Mouse (Mus musculus) activated CD4-positive, CD25-positive, alpha-beta regulatory T cell, adult 4 months (primary cell): ENCODE measurements around the gene Cul5. TPM values are rescaled to one million over a fixed set of nuclear protein-coding genes. Genes with fewer than 3 reads are reported as not detected.

Experiments
- ATAC-seq: one replicate; pipeline ENCODE4 v1.8.0; 2017
- polyA plus RNA-seq, 2 experiments: library from polyadenylated mRNA; unstranded; fragments of 100-300 nt; shearing (Covaris generic); gene quantifications; one replicate each; pipeline ENCODE4 v1.2.1; 2017

Cul5 gene
- polyA plus RNA-seq, 2 experiments from 2014 or later, result 36.2 to 36.4 TPM

GRCm38 (mm10) chr9:53607192-53607591 is 62.6 kb downstream of the Cul5 start:
- ATAC-seq, result no peak

GRCm38 (mm10) chr9:53604954-53605353 is 64.9 kb downstream of the Cul5 start:
- ATAC-seq, result no peak

- ATAC-seq, result no peak
Measured at GRCm38 (mm10) chr9:53603849-53604248, 66.0 kb downstream of the Cul5 start.

GRCm38 (mm10) chr9:53603384-53603783 is 66.4 kb downstream of the Cul5 start:
- ATAC-seq, result peak; percentile 88

GRCm38 (mm10) chr9:53601541-53601940 is 68.3 kb downstream of the Cul5 start:
- ATAC-seq, result no peak

- no peak for ATAC-seq
Measured at GRCm38 (mm10) chr9:53598631-53599030, 71.2 kb downstream of the Cul5 start.

GRCm38 (mm10) chr9:53596971-53597600 is 72.7 kb downstream of the Cul5 start:
- no peak for ATAC-seq

- peak; percentile 77 for ATAC-seq
Measured at GRCm38 (mm10) chr9:53594764-53595163, 75.0 kb downstream of the Cul5 start.

- no peak for ATAC-seq
Measured at GRCm38 (mm10) chr9:53581870-53582269, 87.9 kb downstream of the Cul5 start.

- no peak for ATAC-seq
Measured at GRCm38 (mm10) chr9:53575721-53576120, 94.1 kb downstream of the Cul5 start.

- no peak for ATAC-seq
Measured at GRCm38 (mm10) chr9:53572516-53573307, 97.1 kb downstream of the Cul5 start.

GRCm38 (mm10) chr9:53570662-53571061 is 99.2 kb downstream of the Cul5 start:
- ATAC-seq, result no peak

Other genes starting within 250 kb of the Cul5 start
- gene Atm, start 133.3 kb downstream of the Cul5 start, polyA plus RNA-seq, result 10 to 100 TPM; 24.7 to 36.0 TPM
- 10 to 100 TPM; 11.3 to 13.0 TPM for gene Npat, start 133.0 kb downstream of the Cul5 start, polyA plus RNA-seq
- 10 to 100 TPM; 49.3 to 91.2 TPM for gene Acat1, start 59.6 kb downstream of the Cul5 start, polyA plus RNA-seq
- gene Rab39, start 36.2 kb upstream of the Cul5 start, polyA plus RNA-seq, result not detected
- 10 to 100 TPM in 1 of 2 experiments, 1 to 10 TPM in 1; 6.7 to 10.9 TPM for gene Slc35f2, start 101.5 kb upstream of the Cul5 start, polyA plus RNA-seq
- gene Sln, start 180.2 kb upstream of the Cul5 start, polyA plus RNA-seq, result not detected